Mouse (Mus musculus): Measurements from ENCODE around the gene Stpg4. TPM values are rescaled to one million over a fixed set of nuclear protein-coding genes. Genes with fewer than 3 reads are reported as not detected.

Gene Stpg4
- total and polyA plus RNA-seq, 3 experiments: not detected

GRCm38 (mm10) chr17:87353745-87354320, 73.7 kb downstream of the Stpg4 start:
- TF ChIP-seq ZKSCAN1 (IDR thresholded peaks at IDR 0.05; ENCODE audit: low read depth, low read length) (no peak), CTCF (IDR thresholded peaks at IDR 0.05 in 2 of 3, conservative IDR thresholded peaks at IDR 0.05 in 1 of 3; ENCODE audit: control insufficient read depth in 1 of 3, insufficient read depth in 1 of 3, low read depth in 2 of 3, low read length in 3 of 3, poor library complexity in 1 of 3, severe bottlenecking in 1 of 3) (no peak), GABPA (IDR thresholded peaks at IDR 0.05; ENCODE audit: low read depth, low read length) (no peak), CHD2 (IDR thresholded peaks at IDR 0.05; ENCODE audit: low read length) (no peak), SMC3 (IDR thresholded peaks at IDR 0.05; ENCODE audit: low read depth, low read length) (no peak), TCF12 (IDR thresholded peaks at IDR 0.05; ENCODE audit: low read depth, low read length) (no peak), NRF1 (IDR thresholded peaks at IDR 0.05; ENCODE audit: insufficient read depth, low read depth, low read length, poor library complexity, severe bottlenecking) (no peak), ETS1 (IDR thresholded peaks at IDR 0.05; ENCODE audit: low read depth, low read length) (no peak), MEF2A (IDR thresholded peaks at IDR 0.05; ENCODE audit: extremely low read depth, insufficient replicate concordance, low read depth, low read length, poor library complexity, severe bottlenecking) (no peak), TBP (IDR thresholded peaks at IDR 0.05; ENCODE audit: low read depth, low read length) (no peak), HCFC1 (IDR thresholded peaks at IDR 0.05; ENCODE audit: low read depth, low read length) (no peak), E2F4 (IDR thresholded peaks at IDR 0.05; ENCODE audit: borderline replicate concordance, low read depth, low read length) (no peak)
- DNase-seq (ENCODE audit: low read depth, low spot score): no peak
- no peaks in the 10 kb centered on the region for H3K9me3 ChIP-seq (replicated peaks; ENCODE audit: insufficient read depth, low read length)
- H3K4me3 ChIP-seq (ENCODE audit: control insufficient read depth in 1 of 2, insufficient read depth in 1 of 2, low read depth in 2 of 2, low read length in 2 of 2): no peak overlapping the region
- H3K9ac ChIP-seq (ENCODE audit: control insufficient read depth, low read depth, low read length, poor library complexity, severe bottlenecking): no peak overlapping the region
- no peaks in the 10 kb centered on the region; a peak in 2 of 4 replicates for H3K36me3 ChIP-seq (ENCODE audit: control insufficient read depth in 1 of 2, insufficient read depth in 2 of 2, low read length in 2 of 2)
- no peaks in the 10 kb centered on the region for H3K27me3 ChIP-seq (ENCODE audit: control insufficient read depth in 1 of 2, insufficient read depth in 2 of 2, low read length in 2 of 2)
- H3K79me2 ChIP-seq (ENCODE audit: control insufficient read depth, insufficient read depth, low read length, poor library complexity): no peaks in the 10 kb centered on the region
- H3K4me1 ChIP-seq (ENCODE audit: control insufficient read depth in 1 of 2, insufficient read depth in 2 of 2, low read length in 2 of 2): no peaks in the 10 kb centered on the region; a peak in 2 of 4 replicates
- no peak overlapping the region for H3K27ac ChIP-seq (ENCODE audit: control insufficient read depth, low read depth, low read length)

GRCm38 (mm10) chr17:87352898-87353225, 74.7 kb downstream of the Stpg4 start:
- H3K27me3 ChIP-seq (ENCODE audit: control insufficient read depth in 1 of 2, insufficient read depth in 2 of 2, low read length in 2 of 2): no peaks in the 10 kb centered on the region
- TF ChIP-seq KAT2A (conservative IDR thresholded peaks at IDR 0.05; ENCODE audit: low read depth, low read length) (no peak), TCF12 (IDR thresholded peaks at IDR 0.05; ENCODE audit: low read depth, low read length) (no peak), HCFC1 (IDR thresholded peaks at IDR 0.05; ENCODE audit: low read depth, low read length) (no peak), CTCF (IDR thresholded peaks at IDR 0.05 in 2 of 3, conservative IDR thresholded peaks at IDR 0.05 in 1 of 3; ENCODE audit: control insufficient read depth in 1 of 3, insufficient read depth in 1 of 3, low read depth in 2 of 3, low read length in 3 of 3, poor library complexity in 1 of 3, severe bottlenecking in 1 of 3) (no peak)
- no peaks in the 10 kb centered on the region; a peak in 2 of 4 replicates for H3K36me3 ChIP-seq (ENCODE audit: control insufficient read depth in 1 of 2, insufficient read depth in 2 of 2, low read length in 2 of 2)
- no peak overlapping the region for H3K4me3 ChIP-seq (ENCODE audit: control insufficient read depth in 1 of 2, insufficient read depth in 1 of 2, low read depth in 2 of 2, low read length in 2 of 2)
- no peak overlapping the region for H3K9ac ChIP-seq (ENCODE audit: control insufficient read depth, low read depth, low read length, poor library complexity, severe bottlenecking)
- DNase-seq (ENCODE audit: low read depth, low spot score): no peak
- H3K79me2 ChIP-seq (ENCODE audit: control insufficient read depth, insufficient read depth, low read length, poor library complexity): no peaks in the 10 kb centered on the region
- no peaks in the 10 kb centered on the region for H3K9me3 ChIP-seq (replicated peaks; ENCODE audit: insufficient read depth, low read length)
- H3K4me1 ChIP-seq (ENCODE audit: control insufficient read depth in 1 of 2, insufficient read depth in 2 of 2, low read length in 2 of 2): no peaks in the 10 kb centered on the region; a peak in 2 of 4 replicates
- no peak overlapping the region for H3K27ac ChIP-seq (ENCODE audit: control insufficient read depth, low read depth, low read length)
